Mouse (Mus musculus) heart, postnatal 36 days (tissue): ENCODE results near the gene 2310046K23Rik. TPM values are rescaled to one million over a fixed set of nuclear protein-coding genes. Genes with fewer than 3 reads are reported as not detected.
"Not testable (repeated sequence)": the region's sequence is repeated elsewhere in the genome, so short reads cannot be mapped to it uniquely, and the experiment has no call there.

Experiments used
- DNase-seq, 2 experiments: peaks; one replicate each; pipeline ENCODE4 v3.0.0; 2021 to 2022
- intact Hi-C: fragments of 180-260 bp; cut with DNase I; formaldehyde crosslinking; loops from one replicate; pipeline ENCODE4 v1.15.1; 2025
- total RNA-seq, 2 experiments: library from RNA; stranded (reverse); gene quantifications; 2 replicates each; pipeline ENCODE4 v1.2.3; 2021

Gene 2310046K23Rik
- not detected for total RNA-seq

DNA sequence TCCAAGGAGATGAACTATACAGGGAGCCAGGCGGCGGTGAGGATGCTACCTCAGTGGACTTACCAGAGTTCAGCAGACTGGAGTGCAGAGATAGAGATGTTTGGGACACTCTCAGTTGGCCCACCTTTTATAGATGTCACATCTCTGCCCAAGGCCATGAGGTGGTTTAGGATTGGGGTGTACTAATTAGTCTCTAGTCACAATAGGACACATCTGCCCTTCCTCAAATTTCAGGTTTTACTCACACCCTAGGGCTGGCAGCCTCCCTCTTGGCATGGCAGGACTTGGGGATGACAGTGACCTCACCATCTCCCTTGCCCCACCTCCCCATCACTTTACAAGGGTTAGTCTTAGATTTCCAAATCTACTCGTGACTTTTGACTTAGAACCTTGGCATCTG, at the start of gene 2310046K23Rik:
Gene 2310046K23Rik (minus strand): TSS at position 101 of the 400 bp plus-strand sequence.
- intact Hi-C loops: no loop called here
- no peak for DNase-seq

DNA sequence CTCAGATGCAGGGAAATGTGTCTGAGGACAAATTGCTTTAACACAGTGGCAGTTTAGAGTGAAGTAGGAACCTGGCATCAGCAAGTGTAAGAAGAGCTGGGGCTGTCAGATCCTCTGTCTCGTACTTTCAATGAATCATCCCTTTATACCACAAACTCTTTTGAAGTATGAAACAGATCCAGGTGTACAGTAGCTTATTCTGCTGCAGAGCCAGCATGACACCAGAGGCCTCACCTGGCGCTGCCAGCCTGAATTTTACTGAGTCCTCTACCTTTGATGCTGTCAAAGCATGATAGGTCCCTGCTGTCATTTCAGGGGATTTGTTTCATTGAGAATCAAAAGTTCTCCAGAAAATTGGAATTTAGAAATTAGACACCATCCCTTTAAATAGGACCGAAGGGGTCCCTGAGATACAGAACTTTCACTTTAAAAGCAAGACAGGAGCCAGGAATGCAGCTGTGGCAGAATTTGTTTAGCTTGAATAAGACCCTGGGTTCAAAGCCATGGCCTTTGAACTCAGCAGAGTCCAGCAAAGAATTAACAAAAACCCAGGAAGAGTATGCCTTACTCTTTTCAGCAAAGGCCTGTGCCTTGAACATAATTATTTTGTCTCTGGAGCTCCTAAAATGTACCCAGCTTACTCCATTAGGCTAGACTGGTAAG, 49.0 kb upstream of the 2310046K23Rik start:
- intact Hi-C loops: no loop called here
- no peak for DNase-seq

DNA sequence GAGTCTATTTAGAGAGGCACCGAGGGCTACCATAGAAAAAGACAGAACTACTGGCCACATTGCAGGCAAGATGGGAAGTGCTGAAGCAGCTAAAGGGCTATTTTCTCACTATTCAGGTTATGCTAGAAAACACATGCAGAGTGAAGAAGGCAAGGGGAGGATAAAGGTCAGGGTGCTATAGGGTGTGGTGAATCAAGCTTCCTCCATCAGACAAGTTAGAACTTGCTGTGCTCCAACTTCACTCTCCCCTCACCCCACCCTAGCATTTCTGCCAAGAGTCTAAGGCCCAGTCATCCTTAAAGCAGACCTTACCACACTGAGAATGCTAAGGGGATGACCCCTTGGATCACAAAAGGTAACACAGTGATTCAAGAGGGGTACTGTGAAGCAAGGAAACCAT, 45.2 kb upstream of the 2310046K23Rik start:
- DNase-seq: no peak
- intact Hi-C loops: no loop called here

DNA sequence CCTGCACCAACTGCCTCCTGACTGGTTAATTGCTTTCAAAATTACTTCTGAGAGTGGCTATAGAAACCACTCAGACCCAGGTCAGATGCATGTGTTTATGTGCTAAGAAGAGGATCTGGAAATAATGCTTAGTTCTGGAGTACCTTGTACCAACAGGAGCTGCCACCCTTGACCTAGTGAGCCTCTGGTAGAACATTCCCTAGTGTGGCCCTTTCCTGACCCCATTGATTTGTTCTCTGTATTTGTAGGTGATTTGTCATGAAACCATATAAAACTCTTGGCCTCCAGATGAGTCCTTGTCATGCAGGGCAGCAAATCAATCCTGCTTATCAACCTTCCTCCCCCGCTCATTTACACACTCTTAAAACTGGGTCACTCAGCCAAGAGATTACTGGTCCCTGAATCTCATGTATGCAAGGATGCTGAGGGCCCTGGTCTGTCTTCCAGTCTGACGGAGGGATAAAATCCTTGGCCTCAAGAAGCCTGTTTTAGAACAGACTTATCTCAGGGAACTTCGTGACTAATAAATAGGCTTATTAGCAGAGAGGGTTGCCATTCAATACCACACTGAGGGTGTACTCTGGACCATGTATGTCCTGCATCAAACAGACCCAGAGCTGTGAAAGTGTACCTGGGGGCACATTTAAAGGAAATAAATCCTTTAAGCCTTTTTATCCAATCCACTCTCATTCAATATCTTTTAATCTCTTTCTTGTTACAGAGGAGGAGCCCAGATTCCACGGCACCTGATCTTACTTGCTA, 44.5 kb upstream of the 2310046K23Rik start:
- DNase-seq: no peak
- intact Hi-C loops: no loop called here

DNA sequence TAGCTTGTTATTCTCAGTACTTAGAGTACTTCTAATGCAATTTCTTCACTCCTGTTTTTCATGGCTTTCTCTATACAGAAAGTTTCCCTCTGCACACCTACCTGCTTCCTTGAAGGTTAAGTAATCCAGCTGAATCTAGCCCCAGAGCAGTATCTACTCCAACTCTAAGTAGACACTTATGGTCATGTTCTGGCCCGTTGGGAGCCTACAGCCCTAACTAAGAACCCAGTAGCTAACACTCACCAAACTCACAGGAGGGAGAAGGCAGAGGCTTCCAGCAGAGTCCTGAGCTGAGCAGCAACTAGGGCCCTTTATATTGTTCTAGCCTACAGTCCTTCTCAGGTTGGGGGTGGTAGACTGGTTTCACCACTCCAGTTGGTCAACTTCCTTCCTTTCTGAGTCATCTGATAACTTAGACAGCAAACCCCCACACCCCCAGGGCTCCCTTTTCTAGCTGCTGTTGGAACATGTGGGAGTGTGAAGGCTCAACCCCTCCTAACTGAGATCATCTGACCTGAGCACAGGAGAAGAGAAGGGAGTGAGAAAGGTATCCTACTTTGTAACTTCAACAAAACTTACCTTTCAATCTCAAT, 39.2 kb upstream of the 2310046K23Rik start, which contains the start of gene Ivl:
Gene Ivl (minus strand): TSS at position 287 of the 593 bp plus-strand sequence.
- intact Hi-C loops: no loop called here

DNA sequence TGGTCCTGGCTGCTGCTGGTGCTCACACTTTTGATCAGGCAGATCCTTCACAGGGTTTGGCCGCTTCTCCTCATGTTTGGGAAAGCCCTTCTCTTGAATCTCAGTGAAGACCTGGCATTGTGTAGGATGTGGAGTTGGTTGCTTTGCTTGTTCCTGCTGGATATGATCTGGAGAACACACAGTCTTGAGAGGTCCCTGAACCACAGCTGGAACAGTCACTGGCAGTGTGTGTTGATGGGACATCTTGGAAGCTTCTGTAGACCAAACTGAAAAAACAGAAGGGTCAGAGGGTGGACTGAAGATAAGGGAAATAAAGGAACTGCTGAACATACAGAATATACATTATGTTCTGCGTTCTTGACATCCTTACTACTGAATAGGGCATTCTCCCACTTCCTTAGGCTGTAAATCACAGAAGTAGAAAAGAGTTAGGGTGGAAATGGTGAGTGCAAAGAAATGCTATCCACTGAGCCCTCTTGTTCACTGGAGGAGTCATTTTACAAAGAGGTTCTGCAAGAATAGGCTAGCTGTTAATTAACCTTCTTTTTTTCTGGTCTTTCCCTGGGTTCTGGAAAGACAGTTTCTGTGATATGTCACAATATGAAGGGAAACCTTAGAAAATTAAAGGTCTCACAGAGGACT, 38.3 kb upstream of the 2310046K23Rik start:
- no peak for DNase-seq
- intact Hi-C loops: no loop called here

More for the DNA sequence above, 39.2 kb upstream of the 2310046K23Rik start, which contains the start of gene Ivl:
- DNase-seq: no peak

DNA sequence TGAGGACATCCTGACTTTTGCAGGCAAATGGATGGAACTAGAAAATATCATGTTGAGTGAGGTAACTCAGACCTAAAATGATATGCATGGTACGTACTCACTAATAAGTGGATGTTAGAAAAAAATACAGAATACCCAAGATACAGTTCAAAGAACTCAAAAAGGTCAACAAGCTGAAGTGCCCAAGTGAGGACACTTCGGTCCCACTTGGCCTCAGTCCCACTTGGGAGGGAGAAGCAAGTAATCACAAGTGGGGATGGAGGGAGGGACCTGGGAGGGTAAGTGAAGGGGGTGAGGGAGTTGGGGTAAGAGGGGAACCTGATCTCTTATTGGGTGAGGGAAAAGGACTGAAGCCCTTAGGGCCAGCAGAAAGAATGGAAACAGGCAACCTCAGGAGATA, 34.4 kb upstream of the 2310046K23Rik start:
- no peak for DNase-seq
- intact Hi-C loops: no loop called here

DNA sequence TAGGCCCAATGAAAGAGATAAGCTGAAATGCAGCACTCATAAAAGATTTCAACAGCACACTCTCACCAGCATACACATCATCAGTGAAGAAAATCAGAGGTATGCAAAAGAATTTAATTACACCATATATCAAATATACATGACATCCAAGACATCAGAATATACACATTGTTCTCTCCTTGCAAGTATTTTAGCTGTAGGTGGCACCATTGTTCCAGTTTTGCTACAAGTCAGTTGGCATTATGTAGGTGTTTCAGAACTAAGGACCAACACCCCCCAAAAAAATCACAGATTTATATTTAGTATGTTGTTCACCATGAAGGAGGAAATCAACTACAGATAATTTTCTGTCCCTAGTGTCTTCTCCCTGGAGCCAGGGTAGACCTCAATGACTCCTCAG, 31.1 kb upstream of the 2310046K23Rik start:
- no peak for DNase-seq

DNA sequence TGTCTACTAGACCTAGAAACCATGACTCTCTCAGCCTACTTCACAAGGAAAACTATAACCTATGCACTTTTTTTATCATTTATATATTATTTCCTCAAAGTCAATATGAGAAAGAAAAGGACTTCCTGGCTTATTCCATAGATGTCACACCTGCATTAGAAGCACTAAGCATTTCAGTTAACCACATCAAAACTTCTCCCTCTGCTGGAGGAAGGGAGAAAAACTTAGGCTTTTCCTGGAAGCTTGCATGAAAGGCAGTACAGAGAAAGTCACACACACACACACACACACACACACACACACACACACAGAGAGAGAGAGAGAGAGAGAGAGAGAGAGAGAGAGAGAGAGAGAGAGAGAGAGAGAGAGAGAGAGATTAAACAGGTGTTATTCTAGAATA, 22.0 kb downstream of the 2310046K23Rik start:
- intact Hi-C loops: no loop called here
- no peak for DNase-seq

More for the DNA sequence above, 31.1 kb upstream of the 2310046K23Rik start:
- intact Hi-C loops: no loop called here

DNA sequence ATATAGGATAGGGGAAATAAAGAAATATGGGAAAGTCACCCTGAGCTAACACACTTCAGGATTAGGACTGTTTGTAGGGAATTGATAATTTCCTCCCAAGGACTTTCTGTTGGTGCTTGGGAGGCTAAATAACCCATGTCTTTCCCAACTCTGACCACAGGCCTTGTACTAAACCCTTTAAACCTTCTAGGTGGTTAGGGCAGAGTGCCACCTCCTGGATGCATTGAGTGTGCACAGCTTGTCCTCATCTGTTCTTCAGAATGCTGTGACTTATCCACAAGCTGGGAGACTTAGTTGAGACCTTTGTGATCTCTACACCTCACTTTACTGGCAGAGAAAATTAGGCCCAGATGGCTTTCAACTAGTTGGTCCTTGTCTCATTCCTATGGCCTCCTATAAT, 23.5 kb downstream of the 2310046K23Rik start:
- DNase-seq: peak in 1 of 2 experiments; percentile 10
- intact Hi-C loops: loop anchor here (2.0 kb wide), 1 partner anchor 116 kb away; no protein-coding TSS in a partner anchor

DNA sequence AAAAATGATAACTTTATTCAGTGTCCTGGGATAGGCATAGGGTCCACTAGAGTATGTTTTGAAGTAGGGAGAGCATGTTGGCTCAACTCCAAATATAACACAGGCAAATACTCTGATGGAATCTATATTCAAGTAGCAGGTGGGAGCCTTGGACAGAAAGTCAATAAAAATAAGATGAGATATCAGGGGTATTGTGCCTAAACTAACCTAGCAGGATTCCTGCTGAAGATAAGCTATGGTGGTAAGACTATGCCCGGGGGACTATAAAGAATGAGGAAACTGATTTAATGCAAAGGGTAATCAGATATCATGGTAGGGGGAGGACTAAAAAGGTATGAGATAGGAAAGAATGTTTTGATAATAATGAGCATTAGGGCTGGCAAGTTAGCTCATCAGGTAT, 26.1 kb downstream of the 2310046K23Rik start:
- intact Hi-C loops: loop anchor here (2.0 kb wide), 1 partner anchor 357 kb away; no protein-coding TSS in a partner anchor

DNA sequence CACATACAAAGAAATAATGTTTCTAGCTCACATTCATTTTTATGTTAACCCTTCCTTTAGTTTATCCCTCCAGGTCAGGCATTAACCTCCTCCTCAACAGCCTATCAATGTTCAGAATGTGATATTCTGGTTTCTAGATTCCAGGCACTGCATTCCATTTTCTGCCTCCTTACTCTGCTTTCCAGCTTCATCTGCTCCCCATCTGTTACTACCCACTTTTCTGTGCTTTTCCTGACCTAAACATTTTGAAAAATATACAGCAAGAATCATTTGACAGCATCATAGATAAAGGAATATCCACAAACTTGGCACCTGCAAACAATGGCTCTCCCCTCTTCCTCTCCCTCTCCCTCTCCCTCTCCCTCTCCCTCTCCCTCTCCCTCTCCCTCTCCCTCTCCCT, 30.8 kb downstream of the 2310046K23Rik start:
- DNase-seq: no peak
- intact Hi-C loops: no loop called here

More for the DNA sequence above, 26.1 kb downstream of the 2310046K23Rik start:
- DNase-seq: no peak

DNA sequence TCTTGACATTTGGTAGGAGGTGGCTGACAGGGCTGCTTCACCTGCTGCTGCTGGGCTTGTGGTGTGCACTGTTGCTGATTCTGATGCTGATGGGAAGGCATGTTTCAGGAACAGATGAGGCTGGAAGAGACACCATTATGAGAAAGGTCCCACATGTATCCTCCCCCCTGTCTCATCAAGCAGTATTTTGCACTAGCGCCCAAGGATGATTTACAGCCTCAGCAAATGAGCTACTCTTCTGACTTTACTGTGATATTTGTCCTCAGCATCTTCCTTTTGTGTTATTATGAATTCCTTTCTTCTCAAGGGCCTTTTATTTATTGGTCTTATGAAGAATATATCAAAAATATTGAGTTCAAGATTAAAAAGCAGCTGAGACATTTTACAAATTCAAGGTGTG, 33.9 kb downstream of the 2310046K23Rik start, which contains the start of gene Sprr4:
Gene Sprr4 (minus strand): TSS at position 101 of the 400 bp plus-strand sequence.
- DNase-seq: no peak
- intact Hi-C loops: no loop called here

DNA sequence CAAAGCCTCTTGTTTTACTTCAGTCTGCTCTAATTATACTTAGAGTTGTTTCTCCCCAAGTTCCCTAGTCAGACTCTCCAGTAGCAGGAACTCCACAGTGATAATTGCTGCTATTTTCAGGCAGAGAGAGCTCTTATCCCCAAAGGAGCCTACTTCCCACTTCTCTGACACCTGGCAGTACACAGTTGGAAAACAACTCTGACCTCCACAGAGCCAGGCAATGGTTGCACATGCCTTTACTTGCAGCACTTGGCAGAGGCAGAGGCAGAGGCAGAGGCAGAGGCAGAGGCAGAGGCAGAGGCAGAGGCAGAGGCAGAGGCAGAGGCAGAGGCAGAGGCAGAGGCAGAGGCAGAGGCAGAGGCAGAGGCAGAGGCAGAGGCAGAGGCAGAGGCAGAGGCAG, 44.0 kb downstream of the 2310046K23Rik start:
- DNase-seq, intact Hi-C loops: not testable (repeated sequence)

DNA sequence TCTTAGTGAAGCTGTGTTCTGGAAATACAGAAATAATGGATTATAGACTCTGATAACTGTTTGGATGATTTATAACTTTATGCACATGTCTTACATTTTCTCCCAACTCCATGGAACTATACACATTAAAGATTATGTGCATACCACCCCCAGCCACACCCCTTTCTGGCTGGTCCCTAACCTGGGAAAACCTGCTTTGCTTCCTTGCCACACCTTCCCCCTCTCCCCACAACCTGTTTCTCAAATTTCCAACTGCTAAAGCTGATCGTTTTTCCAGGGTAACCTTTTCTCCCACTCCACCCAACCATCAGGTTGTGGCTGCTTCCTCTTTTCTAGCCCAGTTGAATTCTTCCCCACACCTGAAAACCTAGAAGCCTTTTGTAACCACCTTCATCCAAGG, 48.0 kb downstream of the 2310046K23Rik start:
- intact Hi-C loops: no loop called here
- DNase-seq: no peak

DNA sequence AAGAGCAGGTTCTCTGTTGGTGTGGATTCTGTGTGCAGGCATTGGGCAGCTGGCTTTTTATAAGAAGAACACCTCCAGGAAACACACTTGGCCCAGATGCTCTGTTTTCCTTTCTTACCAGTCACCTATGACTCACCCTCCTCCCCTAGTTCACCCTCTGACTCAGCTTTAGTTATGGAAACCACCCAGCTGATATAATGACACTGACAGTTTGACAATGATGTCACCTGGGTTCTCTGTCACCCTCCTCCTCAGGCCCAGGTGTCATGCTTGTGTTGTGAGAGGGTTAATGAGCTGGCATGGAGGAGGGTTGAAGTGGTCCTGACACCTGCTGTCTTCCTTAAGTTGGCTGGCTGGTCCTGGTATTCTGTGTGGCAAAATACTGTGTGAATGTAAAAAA, 48.4 kb downstream of the 2310046K23Rik start, which contains the start of gene Sprr1a:
Gene Sprr1a (minus strand): TSS at position 33 of the 400 bp plus-strand sequence.
- intact Hi-C loops: no loop called here
- DNase-seq: no peak

Other genes with a start within 250 kb of the 2310046K23Rik start
- not detected for gene Sprr2a3, start 249.1 kb downstream of the 2310046K23Rik start, total RNA-seq
- gene Sprr2b, start 217.9 kb downstream of the 2310046K23Rik start, total RNA-seq: not detected
- not detected for gene Sprr2d, start 195.4 kb downstream of the 2310046K23Rik start, total RNA-seq
- gene Sprr2e, start 182.4 kb downstream of the 2310046K23Rik start, total RNA-seq: not detected
- gene Sprr2f, start 169.3 kb downstream of the 2310046K23Rik start, total RNA-seq: not detected
- not detected for gene Sprr2h, start 148.8 kb downstream of the 2310046K23Rik start, total RNA-seq
- gene Sprr2i, start 126.5 kb downstream of the 2310046K23Rik start, total RNA-seq: not detected
- not detected for gene Sprr2j-ps, start 116.4 kb downstream of the 2310046K23Rik start, total RNA-seq
- gene Gm9774, start 105.1 kb downstream of the 2310046K23Rik start, total RNA-seq: 1 to 10 TPM; 1.2 to 3.3 TPM
- gene Sprr2k, start 101.9 kb downstream of the 2310046K23Rik start, total RNA-seq: not detected
- not detected for gene Sprr1b, start 95.7 kb downstream of the 2310046K23Rik start, total RNA-seq
- not detected for gene Sprr3, start 75.8 kb downstream of the 2310046K23Rik start, total RNA-seq
- not detected for gene Sprr1a, start 48.6 kb downstream of the 2310046K23Rik start, total RNA-seq
- not detected for gene Sprr4, start 34.0 kb downstream of the 2310046K23Rik start, total RNA-seq
- not detected for gene Ivl, start 39.2 kb upstream of the 2310046K23Rik start, total RNA-seq
- gene Smcp, start 54.5 kb upstream of the 2310046K23Rik start, total RNA-seq: not detected
- gene 2210017I01Rik, start 73.0 kb upstream of the 2310046K23Rik start, total RNA-seq: not detected
- not detected for gene Lce6a, start 87.1 kb upstream of the 2310046K23Rik start, total RNA-seq
- gene Lce1a1, start 113.8 kb upstream of the 2310046K23Rik start, total RNA-seq: not detected
- not detected for gene Lce1b, start 122.4 kb upstream of the 2310046K23Rik start, total RNA-seq
- not detected for gene Lce1a2, start 135.8 kb upstream of the 2310046K23Rik start, total RNA-seq
- gene Lce1c, start 144.7 kb upstream of the 2310046K23Rik start, total RNA-seq: not detected
- not detected for gene Lce1d, start 152.7 kb upstream of the 2310046K23Rik start, total RNA-seq
- gene Lce1e, start 174.6 kb upstream of the 2310046K23Rik start, total RNA-seq: not detected
- gene Lce1f, start 185.8 kb upstream of the 2310046K23Rik start, total RNA-seq: not detected
- gene Gm38119, start 204.6 kb upstream of the 2310046K23Rik start, total RNA-seq: not detected
- not detected for gene Lce1g, start 217.8 kb upstream of the 2310046K23Rik start, total RNA-seq
- not detected for gene Lce1h, start 230.6 kb upstream of the 2310046K23Rik start, total RNA-seq
- gene Lce1i, start 244.4 kb upstream of the 2310046K23Rik start, total RNA-seq: not detected